Mouse (Mus musculus) liver, adult 2 months (tissue): ENCODE measurements around the gene Gm20388. TPM values are rescaled to one million over a fixed set of nuclear protein-coding genes. Genes with fewer than 3 reads are reported as not detected.
A peak's percentile ranks its signal among the peaks of the same experiment; 100 is the strongest.
"Not testable (repeated sequence)": the region's sequence is repeated elsewhere in the genome, so short reads cannot be mapped to it uniquely, and the experiment has no call there.

Experiments used
- DNase-seq: peaks from one replicate; pipeline ENCODE4 v3.0.0-alpha.2; 2011; ENCODE audit warnings: low read depth, low spot score; ENCODE audit errors: extremely low read depth
- H3K27ac ChIP-seq: fragments of 200-500 bp; replicated peaks from 2 replicates; pipeline ENCODE4 v1.5.1; 2012; ENCODE audit warnings: low read depth, mild to moderate bottlenecking, control low read depth, inconsistent platforms, low read length; ENCODE audit not compliant: insufficient read depth
- H3K27me3 ChIP-seq: fragments of 200-500 bp; 2 replicates; pipeline ENCODE4 v1.6.1; 2012; ENCODE audit warnings: mild to moderate bottlenecking, moderate library complexity, low read length, inconsistent platforms; ENCODE audit not compliant: control insufficient read depth, insufficient read depth
- H3K36me3 ChIP-seq: fragments of 200-500 bp; 2 replicates; pipeline ENCODE4 v1.6.1; 2012; ENCODE audit warnings: low read length, inconsistent platforms; ENCODE audit not compliant: control insufficient read depth, insufficient read depth
- H3K4me1 ChIP-seq: fragments of 200-500 bp; 2 replicates; pipeline ENCODE4 v1.6.1; 2011; ENCODE audit warnings: low read length; ENCODE audit not compliant: control insufficient read depth, insufficient read depth
- H3K4me3 ChIP-seq: fragments of 200-500 bp; 2 replicates; pipeline ENCODE4 v1.5.1; 2011; ENCODE audit warnings: low read depth, mild to moderate bottlenecking, control low read depth, low read length, moderate library complexity; ENCODE audit not compliant: insufficient read depth
- H3K79me2 ChIP-seq: fragments of 200-500 bp; 2 replicates; pipeline ENCODE4 v1.6.1; 2012; ENCODE audit warnings: inconsistent platforms, mild to moderate bottlenecking, low read length, moderate library complexity; ENCODE audit not compliant: control insufficient read depth, insufficient read depth
- H3K9ac ChIP-seq: fragments of 200-500 bp; 2 replicates; pipeline ENCODE4 v1.6.1; 2012; ENCODE audit warnings: low read depth, mild to moderate bottlenecking, control low read depth, inconsistent platforms, low read length
- CTCF ChIP-seq: fragments of 200-500 bp; IDR thresholded peaks from 2 replicates; pipeline ENCODE4 v1.5.1; 2011; ENCODE audit warnings: low read depth, low read length, control low read depth
- POLR2A ChIP-seq: fragments of 200-500 bp; IDR thresholded peaks from 2 replicates; pipeline ENCODE4 v1.6.1; 2011; ENCODE audit warnings: low read length, control low read depth; ENCODE audit not compliant: insufficient read depth; ENCODE audit errors: extremely low read depth
- WGBS: fragments of 180-500 bp; shearing (Covaris S2); methylation state at CpG from one replicate; pipeline ENCODE4 v1.1.7; 2018; 5-methylcytosine and 5-hydroxymethylcytosine counted together
- polyA plus RNA-seq: library from polyadenylated mRNA; depleted of rRNA; stranded (reverse); fragments of >200 nt; gene quantifications from 2 replicates; pipeline ENCODE4 v1.2.3, GENCODE M21; 2012
- total RNA-seq: library from RNA; depleted of rRNA; stranded (reverse); fragments of >200 nt; gene quantifications from 2 replicates; pipeline ENCODE4 v1.2.3, GENCODE M21; 2014

The Gm20388 gene
- total and polyA plus RNA-seq, 2 experiments, result 6.4 to 19.9 TPM

DNA sequence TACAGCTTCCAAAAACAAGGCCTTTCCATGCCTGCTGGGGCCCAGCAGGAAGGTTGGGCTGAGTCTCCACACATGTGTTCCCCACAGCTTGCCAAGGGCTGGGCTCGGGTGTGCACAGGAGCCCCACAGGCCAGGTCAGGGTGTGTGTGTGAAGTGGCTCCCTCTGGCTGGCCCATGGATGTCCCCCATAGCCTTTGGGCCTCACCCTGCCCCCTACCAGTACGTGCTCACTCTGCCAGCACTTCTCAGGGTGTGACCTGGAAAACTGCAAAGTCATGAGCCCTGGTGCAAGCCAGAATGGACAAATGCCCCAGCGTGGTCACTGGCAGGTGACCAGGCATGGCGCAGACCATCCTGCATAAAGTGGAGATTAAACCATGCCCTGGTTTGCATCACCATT, 1528.7 kb downstream of the Gm20388 start:
- H3K36me3 ChIP-seq, result no peaks in the 10 kb centered on the region
- H3K27ac ChIP-seq, result no peak overlapping the region
- H3K79me2 ChIP-seq, result no peaks in the 10 kb centered on the region
- no peaks in the 10 kb centered on the region for H3K4me1 ChIP-seq
- 54% methylated on average over 4 of the region's 4 CpGs for WGBS
- TF ChIP-seq POLR2A, result no peak
- TF ChIP-seq CTCF, result no peak
- H3K4me3 ChIP-seq, result no peak overlapping the region
- H3K27me3 ChIP-seq, result no peaks in the 10 kb centered on the region
- H3K9ac ChIP-seq, result no peak overlapping the region
- DNase-seq, result peak; percentile 24

DNA sequence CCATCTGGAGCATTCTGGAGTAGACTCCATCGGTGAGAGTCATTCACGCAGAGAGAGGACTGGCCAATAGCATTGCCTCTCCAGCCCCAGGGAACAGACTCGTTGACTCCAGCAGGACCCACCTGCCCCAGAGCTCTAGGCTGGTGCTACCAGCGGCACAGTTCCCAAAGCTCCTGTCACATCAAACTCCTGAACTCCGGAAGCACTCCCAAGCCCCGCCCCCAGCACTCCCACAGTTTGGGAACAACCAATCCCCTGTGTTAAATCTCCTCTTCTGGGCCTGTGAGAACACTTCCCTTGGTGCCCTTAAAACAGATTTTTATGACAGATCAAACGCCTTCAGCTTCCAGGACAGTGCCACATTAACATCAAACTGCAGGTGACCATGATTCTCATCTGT, 1532.7 kb downstream of the Gm20388 start:
- Histone ChIP-seq H3K27ac (no peak overlapping the region), H3K36me3 (no peaks in the 10 kb centered on the region), H3K4me3 (no peak overlapping the region), H3K79me2 (no peaks in the 10 kb centered on the region), H3K4me1 (no peaks in the 10 kb centered on the region), H3K27me3 (no peaks in the 10 kb centered on the region), H3K9ac (no peak overlapping the region)
- 66% methylated on average over 7 of the region's 7 CpGs for whole genome bisulfite sequencing
- no peak for TF ChIP-seq CTCF
- TF ChIP-seq POLR2A, result no peak
- no peak for DNase-seq

DNA sequence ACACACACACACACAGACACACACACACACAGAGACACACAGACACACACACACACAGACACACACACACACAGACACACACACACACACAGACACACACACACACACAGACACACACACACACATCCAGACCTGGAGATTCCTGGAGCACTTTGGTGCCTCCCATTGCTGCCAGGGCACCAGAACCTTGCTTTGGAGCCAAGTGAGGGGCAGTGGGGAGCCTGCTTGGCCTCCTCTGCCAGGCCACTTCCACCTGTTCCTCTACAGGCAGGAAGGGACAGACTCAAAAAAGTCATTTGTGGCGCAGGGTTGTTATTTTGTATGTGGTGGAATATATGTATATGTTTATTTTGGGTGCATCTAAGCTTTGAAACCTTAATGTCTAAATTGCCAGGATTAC, 1533.9 kb downstream of the Gm20388 start:
- not testable (repeated sequence) for H3K27ac ChIP-seq, H3K4me3 ChIP-seq, H3K4me1 ChIP-seq, H3K9ac ChIP-seq, H3K36me3 ChIP-seq, H3K79me2 ChIP-seq, DNase-seq, H3K27me3 ChIP-seq
- 92% methylated on average over 1 of the region's 1 CpGs for WGBS

DNA sequence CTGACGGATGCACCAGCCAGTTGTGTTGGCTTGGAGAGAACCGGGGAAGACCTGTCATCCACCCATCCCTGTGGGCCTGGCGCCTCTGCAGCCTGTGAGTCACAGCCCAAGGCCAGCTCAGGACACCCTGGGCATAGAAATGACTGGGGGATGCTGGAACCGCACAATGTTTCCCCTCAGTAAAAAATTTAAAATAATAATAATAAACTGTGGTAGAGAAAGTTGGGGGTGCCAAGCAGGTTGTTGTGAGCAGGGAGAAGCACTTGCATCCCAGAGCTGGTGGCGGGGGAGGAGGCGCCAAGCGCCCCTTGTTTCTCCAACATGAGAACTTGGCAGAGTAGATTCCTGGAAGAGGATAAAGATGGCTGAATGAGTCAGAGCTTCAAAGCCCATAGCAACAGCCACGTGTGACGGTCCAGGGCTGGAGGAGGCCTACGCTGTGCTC, 1534.4 kb downstream of the Gm20388 start:
- TF ChIP-seq POLR2A (no peak), CTCF (no peak)
- Histone ChIP-seq H3K27ac (no peak overlapping the region), H3K27me3 (no peaks in the 10 kb centered on the region), H3K9ac (no peak overlapping the region), H3K79me2 (no peaks in the 10 kb centered on the region), H3K4me3 (no peak overlapping the region), H3K4me1 (no peaks in the 10 kb centered on the region), H3K36me3 (no peaks in the 10 kb centered on the region)
- no peak for DNase-seq
- 91% methylated on average over 10 of the region's 10 CpGs for WGBS

DNA sequence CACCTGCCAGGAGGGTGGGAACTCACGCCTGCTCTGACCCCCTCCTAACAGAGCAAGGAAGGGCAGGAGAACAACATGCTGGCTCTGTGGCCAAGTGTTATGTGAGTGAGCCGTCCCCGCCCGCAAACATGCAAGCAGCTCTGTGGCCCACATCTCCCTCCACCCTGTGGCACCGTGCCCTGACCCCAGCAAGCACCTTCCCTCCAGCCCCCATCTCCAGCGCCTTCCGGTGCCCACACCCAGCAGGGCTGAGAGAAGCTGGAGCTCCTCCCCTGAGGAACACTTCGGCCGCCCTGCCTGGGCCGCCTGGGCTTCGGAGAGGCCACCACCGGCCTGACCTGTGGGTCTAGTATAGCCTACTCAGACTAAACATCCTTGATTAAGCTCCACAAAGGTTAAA, 1535.5 kb downstream of the Gm20388 start:
- no peak for TF ChIP-seq CTCF
- no peak for TF ChIP-seq POLR2A
- no peak for DNase-seq
- H3K9ac ChIP-seq, result no peak overlapping the region
- H3K79me2 ChIP-seq, result no peaks in the 10 kb centered on the region
- 83% methylated on average over 12 of the region's 12 CpGs for WGBS
- H3K27me3 ChIP-seq, result no peaks in the 10 kb centered on the region
- H3K36me3 ChIP-seq, result no peaks in the 10 kb centered on the region
- no peak overlapping the region for H3K4me3 ChIP-seq
- no peak overlapping the region for H3K27ac ChIP-seq
- H3K4me1 ChIP-seq, result no peaks in the 10 kb centered on the region

DNA sequence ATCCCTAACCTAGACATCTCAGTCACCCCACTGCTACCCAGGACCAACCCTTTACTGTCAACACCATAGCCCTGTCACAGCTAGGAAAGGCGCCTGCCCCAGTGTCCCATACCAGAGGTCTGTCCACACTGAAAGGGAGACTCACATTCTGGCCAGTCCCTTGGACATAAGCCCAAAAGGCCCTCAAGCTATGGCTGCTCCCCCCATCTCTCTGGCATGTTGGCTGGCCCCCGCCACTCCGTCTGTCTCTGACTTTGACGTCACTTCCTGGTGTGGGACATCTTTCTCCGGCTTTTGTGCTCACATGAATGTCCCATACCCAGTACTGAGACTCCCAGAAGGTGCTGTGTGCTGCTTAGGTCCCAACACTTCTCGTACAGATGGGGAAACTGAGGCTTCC, 1536.2 kb downstream of the Gm20388 start:
- Histone ChIP-seq H3K4me1 (no peaks in the 10 kb centered on the region), H3K27me3 (no peaks in the 10 kb centered on the region), H3K27ac (no peak overlapping the region), H3K4me3 (no peak overlapping the region), H3K9ac (no peak overlapping the region), H3K79me2 (no peaks in the 10 kb centered on the region), H3K36me3 (no peaks in the 10 kb centered on the region)
- 80% methylated on average over 6 of the region's 6 CpGs for WGBS
- no peak for TF ChIP-seq POLR2A
- TF ChIP-seq CTCF, result no peak
- DNase-seq, result no peak
